Mouse (Mus musculus) heart, adult 2 months (tissue): ENCODE measurements around the gene Lbhd1.
A peak's percentile ranks its signal among the peaks of the same experiment; 100 is the strongest.

Experiments
- CTCF ChIP-seq: fragments of 200-600 bp; IDR thresholded peaks from 2 replicates; pipeline ENCODE4 v1.8.1; 2022; ENCODE audit warnings: antibody characterized with exemption, mild to moderate bottlenecking, moderate library complexity
- POLR2A ChIP-seq: fragments of 200-500 bp; IDR thresholded peaks from 2 replicates; pipeline ENCODE4 v1.6.1; 2011; ENCODE audit warnings: mild to moderate bottlenecking, low read depth, low read length, control low read depth; ENCODE audit not compliant: insufficient read depth

GRCm38 (mm10) chr19:8897865-8898495 is 14.4 kb downstream of the Lbhd1 start, which contains the start of gene Ganab:
- TF ChIP-seq CTCF (peak; percentile 47), POLR2A (peak; percentile 85)
